Mouse (Mus musculus) forebrain, embryonic 15.5 days (tissue): ENCODE measurements at regions not wholly inside any gene's neighbourhood (a gene's known extent, or its start where the extent isn't known, plus 50 kb on each side); places are given as distances from the start of the nearest gene placed in this dataset.
"Not testable (repeated sequence)": the region's sequence is repeated elsewhere in the genome, so short reads cannot be mapped to it uniquely, and the experiment has no call there.

Source experiments
- ATAC-seq: fragments of 200-750 bp; cut with Nextera tagmentation; replicated peaks from 2 replicates; pipeline ENCODE4 v1.8.0; 2017; ENCODE audit warnings: mild to moderate bottlenecking, moderate TSS enrichment, moderate library complexity
- H3K27ac ChIP-seq: fragments of 300-500 bp; sonication (generic); replicated peaks from 2 replicates; pipeline ENCODE4 v1.5.1; 2015; ENCODE audit warnings: mild to moderate bottlenecking, inconsistent platforms
- H3K27me3 ChIP-seq: fragments of 300-500 bp; sonication (generic); 2 replicates; pipeline ENCODE4 v1.6.1; 2015; ENCODE audit warnings: inconsistent platforms
- H3K36me3 ChIP-seq: fragments of 300-500 bp; sonication (generic); 2 replicates; pipeline ENCODE4 v1.6.1; 2015; ENCODE audit warnings: mild to moderate bottlenecking, inconsistent platforms
- H3K4me1 ChIP-seq: fragments of 300-500 bp; sonication (generic); 2 replicates; pipeline ENCODE4 v1.6.1; 2015; ENCODE audit warnings: inconsistent platforms
- H3K4me2 ChIP-seq: fragments of 300-500 bp; sonication (generic); replicated peaks from 2 replicates; pipeline ENCODE4 v1.6.1; 2015; ENCODE audit warnings: mild to moderate bottlenecking, inconsistent platforms
- H3K4me3 ChIP-seq: fragments of 300-500 bp; sonication (generic); 2 replicates; pipeline ENCODE4 v1.5.1; 2015; ENCODE audit warnings: mild to moderate bottlenecking, inconsistent platforms
- H3K9ac ChIP-seq: fragments of 300-500 bp; sonication (generic); replicated peaks from 2 replicates; pipeline ENCODE4 v1.6.1; 2015; ENCODE audit warnings: mild to moderate bottlenecking, inconsistent platforms
- H3K9me3 ChIP-seq: fragments of 300-500 bp; sonication (generic); 2 replicates; pipeline ENCODE4 v1.6.1; 2016; ENCODE audit warnings: inconsistent platforms
- WGBS: fragments of 180-500 bp; shearing (Covaris S2); methylation state at CpG from one replicate; pipeline ENCODE4 v1.1.7; 2015; ENCODE audit warnings: mixed read lengths; 5-methylcytosine and 5-hydroxymethylcytosine counted together

DNA sequence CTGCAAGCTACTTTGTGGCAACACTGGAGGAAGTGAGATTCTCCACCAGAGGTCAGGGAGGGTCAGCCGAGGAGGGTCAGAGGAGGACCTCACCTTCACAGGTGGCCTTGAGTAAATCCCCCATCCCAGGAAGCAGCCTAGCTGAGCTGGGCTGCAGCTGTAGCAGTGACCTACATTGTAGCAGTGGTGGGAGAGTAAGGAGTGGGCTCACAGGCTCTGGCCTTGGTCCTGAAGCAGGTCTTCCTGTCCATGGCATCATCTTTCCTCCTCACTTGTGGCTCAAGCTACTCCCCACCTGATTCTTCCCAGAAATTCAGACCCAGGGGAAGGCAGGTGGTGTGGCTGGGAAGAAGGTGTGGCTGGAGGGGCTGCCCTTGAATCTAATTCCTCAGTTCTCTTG lies 84.3 kb downstream of the 1810013L24Rik start:
- not testable (repeated sequence) for H3K4me3 ChIP-seq, H3K4me1 ChIP-seq, ATAC-seq, H3K9ac ChIP-seq, H3K4me2 ChIP-seq, H3K27ac ChIP-seq, H3K9me3 ChIP-seq, H3K27me3 ChIP-seq, H3K36me3 ChIP-seq
- 40% methylated on average over 1 of the region's 1 CpGs for WGBS

DNA sequence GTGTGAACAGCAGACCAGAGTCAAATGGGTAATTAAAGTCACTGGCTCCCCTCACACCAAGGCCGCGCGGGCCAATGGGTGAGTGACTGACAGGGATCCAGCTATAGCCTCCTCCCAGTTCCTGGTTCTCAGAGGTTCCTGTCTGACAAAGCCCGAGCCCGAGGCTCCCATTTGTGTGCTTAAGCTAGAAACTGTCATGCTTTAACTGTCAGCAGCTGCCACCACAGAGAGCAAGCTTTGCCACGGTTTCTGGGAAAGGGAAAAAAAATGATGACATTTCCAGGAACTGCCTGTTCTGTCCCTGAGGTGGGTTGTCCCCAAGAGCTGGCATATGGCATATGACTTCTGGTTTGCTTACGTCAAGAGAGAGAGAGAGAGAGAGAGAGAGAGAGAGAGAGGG lies 86.2 kb downstream of the 1810013L24Rik start:
- H3K4me2 ChIP-seq, result no peak overlapping the region
- no peaks in the 10 kb centered on the region for H3K9me3 ChIP-seq
- no peaks in the 10 kb centered on the region for H3K4me1 ChIP-seq
- H3K27ac ChIP-seq, result peak overlapping the region; percentile 5; the same call in 1 of the 2 replicates
- no peak for ATAC-seq
- no peaks in the 10 kb centered on the region for H3K36me3 ChIP-seq
- no peak overlapping the region for H3K9ac ChIP-seq
- no peaks in the 10 kb centered on the region for H3K27me3 ChIP-seq
- no peak overlapping the region for H3K4me3 ChIP-seq
- 45% methylated on average over 7 of the region's 7 CpGs for WGBS

DNA sequence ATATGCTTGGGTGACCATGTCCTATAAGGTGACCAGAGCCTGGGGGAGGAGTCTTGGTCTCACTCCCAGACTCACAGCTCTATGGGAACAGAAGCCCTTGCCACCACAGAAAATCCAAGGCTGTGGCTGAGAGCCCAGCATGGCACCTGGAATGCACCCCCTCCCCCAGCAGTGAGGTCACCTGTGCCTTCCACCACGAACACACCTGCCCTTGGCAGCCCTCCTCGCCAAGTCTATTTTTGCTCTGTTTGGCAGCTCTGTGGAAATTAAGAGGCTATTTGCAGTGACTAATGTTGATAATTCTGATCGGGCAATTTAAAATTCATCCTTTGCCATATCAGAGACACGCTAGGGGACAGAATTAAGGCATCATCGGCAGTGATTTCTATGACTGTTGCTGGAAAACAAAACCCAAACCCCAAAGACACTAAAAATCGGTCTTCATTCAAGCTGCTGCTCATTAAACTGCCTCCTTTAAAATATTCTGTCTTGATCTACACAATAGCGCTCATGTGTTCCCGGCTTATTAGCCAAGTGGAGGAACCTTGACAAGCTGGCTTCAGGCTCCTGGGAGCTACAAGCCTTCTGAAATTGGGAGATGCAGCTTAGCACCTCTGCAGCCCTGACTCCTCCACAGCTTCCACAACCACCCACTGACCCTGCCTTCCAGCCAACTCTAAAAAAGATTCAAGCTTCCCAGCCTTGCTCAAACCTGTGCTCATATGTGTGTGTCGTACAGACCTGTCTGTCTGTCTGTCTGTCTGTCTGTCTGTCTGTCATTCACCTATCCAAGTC lies 89.0 kb downstream of the 1810013L24Rik start:
- ATAC-seq, result no peak
- no peaks in the 10 kb centered on the region for H3K27me3 ChIP-seq
- no peak overlapping the region for H3K27ac ChIP-seq
- WGBS, result 65% methylated on average over 9 of the region's 9 CpGs
- no peaks in the 10 kb centered on the region for H3K4me1 ChIP-seq
- H3K4me3 ChIP-seq, result no peak overlapping the region
- H3K36me3 ChIP-seq, result no peaks in the 10 kb centered on the region
- no peaks in the 10 kb centered on the region for H3K9me3 ChIP-seq
- no peak overlapping the region for H3K4me2 ChIP-seq
- no peak overlapping the region for H3K9ac ChIP-seq

DNA sequence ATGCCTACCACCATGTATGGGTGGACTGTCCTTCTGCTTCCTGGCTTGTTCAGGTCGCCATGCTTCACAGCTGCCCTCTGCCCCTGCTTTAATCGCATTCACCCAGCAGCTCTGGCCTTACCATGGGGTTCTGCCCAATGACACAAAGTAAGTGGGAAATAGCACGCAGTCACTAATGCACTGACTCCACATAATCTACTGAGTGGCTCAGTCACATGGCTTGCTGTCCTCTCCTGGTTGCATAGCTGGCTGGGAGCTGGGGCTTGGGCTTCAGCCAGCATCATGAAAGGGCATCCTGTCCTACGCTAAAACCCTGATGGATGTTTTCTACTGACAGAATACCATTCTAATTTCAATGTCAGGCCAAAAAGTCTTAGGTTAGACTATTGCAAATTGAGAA lies 94.8 kb downstream of the 1810013L24Rik start:
- ATAC-seq, result no peak
- Histone ChIP-seq H3K36me3 (no peaks in the 10 kb centered on the region), H3K4me3 (no peak overlapping the region), H3K27me3 (no peaks in the 10 kb centered on the region), H3K9ac (no peak overlapping the region), H3K4me1 (no peaks in the 10 kb centered on the region), H3K9me3 (no peaks in the 10 kb centered on the region), H3K4me2 (no peak overlapping the region), H3K27ac (no peak overlapping the region)
- WGBS, result 86% methylated on average over 4 of the region's 4 CpGs

DNA sequence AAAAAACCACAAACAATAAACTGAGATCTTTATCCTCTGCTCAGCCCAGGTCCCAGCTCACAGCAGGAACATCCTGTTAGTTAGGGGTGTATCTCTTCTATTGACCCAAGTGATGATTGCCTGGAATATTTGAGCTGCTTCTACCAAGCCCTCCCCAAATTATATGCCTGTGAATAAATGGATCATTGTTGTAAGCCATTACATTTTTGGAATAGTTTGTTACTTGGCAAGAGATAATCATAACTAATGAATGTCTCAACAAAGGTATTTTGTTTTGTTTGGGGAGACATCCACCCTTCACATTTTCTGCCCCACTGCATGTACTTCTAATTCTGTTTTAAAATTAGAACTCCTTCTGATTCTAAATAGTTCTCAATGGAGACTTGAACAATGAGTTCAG lies 102.1 kb downstream of the 1810013L24Rik start:
- Histone ChIP-seq H3K9me3 (no peaks in the 10 kb centered on the region), H3K9ac (no peak overlapping the region), H3K27ac (no peak overlapping the region), H3K4me3 (no peak overlapping the region), H3K36me3 (no peaks in the 10 kb centered on the region), H3K4me1 (no peaks in the 10 kb centered on the region), H3K27me3 (no peaks in the 10 kb centered on the region), H3K4me2 (no peak overlapping the region)
- ATAC-seq, result no peak

DNA sequence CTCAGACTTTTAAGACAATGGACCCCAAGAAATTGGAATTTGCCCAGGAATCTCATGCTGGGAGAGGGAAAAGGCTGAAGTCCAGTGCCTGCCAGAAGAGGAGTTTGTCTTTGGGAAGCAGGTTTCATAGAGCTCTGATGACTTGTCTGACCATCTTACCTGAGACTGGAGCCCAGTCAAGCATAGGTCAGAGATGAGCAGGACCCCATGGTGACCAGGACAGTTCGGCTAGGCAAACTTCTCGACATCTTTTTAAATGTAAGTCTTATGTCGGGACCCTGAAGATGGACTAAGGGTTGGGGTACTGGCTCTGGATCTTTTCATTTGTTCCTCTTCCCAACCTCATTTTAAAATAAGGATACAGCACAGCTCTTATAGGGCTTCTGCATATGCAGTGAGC lies 103.2 kb downstream of the 1810013L24Rik start:
- H3K4me1 ChIP-seq, result peaks cover under 1% of the 10 kb centered on the region; the same call in 1 of the 2 replicates
- no peak overlapping the region for H3K4me2 ChIP-seq
- H3K9me3 ChIP-seq, result no peaks in the 10 kb centered on the region
- no peak overlapping the region for H3K4me3 ChIP-seq
- H3K36me3 ChIP-seq, result no peaks in the 10 kb centered on the region
- no peak overlapping the region for H3K27ac ChIP-seq
- no peaks in the 10 kb centered on the region for H3K27me3 ChIP-seq
- no peak overlapping the region for H3K9ac ChIP-seq
- WGBS, result 93% methylated on average over 3 of the region's 3 CpGs
- no peak for ATAC-seq

DNA sequence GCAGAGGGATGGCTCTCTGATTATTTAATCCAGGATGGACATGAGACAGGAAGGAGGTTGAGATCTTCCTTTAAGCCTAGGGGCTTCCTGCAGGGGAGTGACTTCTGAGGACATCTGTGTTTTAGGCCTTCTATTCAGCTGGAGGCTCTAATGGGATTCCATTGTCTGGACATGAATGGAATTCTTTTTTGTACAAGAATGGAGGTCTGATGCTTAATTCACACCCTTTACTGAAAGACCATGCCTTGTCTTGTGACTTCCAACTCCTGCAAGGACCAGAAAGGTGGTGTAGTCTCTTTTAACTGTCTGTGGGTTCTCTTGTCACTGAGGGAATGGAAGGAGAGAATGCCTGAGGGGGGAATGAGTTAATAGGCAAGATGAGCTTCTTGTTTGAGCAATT lies 106.5 kb downstream of the 1810013L24Rik start:
- Histone ChIP-seq H3K27ac (no peak overlapping the region), H3K27me3 (no peaks in the 10 kb centered on the region), H3K4me1 (peaks cover 6% of the 10 kb centered on the region), H3K9me3 (no peaks in the 10 kb centered on the region), H3K36me3 (no peaks in the 10 kb centered on the region), H3K4me3 (no peak overlapping the region), H3K4me2 (no peak overlapping the region), H3K9ac (no peak overlapping the region)
- no peak for ATAC-seq

DNA sequence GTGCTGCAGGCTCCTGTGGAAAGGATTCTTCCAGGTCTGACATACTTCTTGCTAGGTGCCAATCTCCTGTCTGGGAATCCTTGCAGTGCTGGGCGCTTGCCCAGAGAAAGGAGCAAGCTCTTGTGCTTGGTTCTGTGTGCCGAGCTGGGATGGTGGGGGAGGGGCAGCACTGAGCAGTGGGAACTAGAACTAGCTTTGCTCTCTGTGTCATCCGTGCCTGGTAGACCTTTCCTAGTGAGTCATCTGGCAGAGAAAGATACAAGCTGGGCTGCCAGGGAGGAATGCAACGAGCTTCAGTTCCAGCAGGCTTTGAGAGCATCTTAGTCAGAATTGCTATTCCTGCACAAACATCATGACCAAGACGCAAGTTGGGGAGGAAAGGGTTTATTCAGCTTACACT lies 108.6 kb downstream of the 1810013L24Rik start:
- H3K4me1 ChIP-seq, result peaks cover 6% of the 10 kb centered on the region
- H3K27me3 ChIP-seq, result no peaks in the 10 kb centered on the region
- no peak for ATAC-seq
- no peaks in the 10 kb centered on the region for H3K9me3 ChIP-seq
- no peak overlapping the region for H3K4me2 ChIP-seq
- no peak overlapping the region for H3K27ac ChIP-seq
- H3K9ac ChIP-seq, result no peak overlapping the region
- H3K4me3 ChIP-seq, result no peak overlapping the region
- 33% methylated on average over 5 of the region's 5 CpGs for WGBS
- H3K36me3 ChIP-seq, result no peaks in the 10 kb centered on the region

DNA sequence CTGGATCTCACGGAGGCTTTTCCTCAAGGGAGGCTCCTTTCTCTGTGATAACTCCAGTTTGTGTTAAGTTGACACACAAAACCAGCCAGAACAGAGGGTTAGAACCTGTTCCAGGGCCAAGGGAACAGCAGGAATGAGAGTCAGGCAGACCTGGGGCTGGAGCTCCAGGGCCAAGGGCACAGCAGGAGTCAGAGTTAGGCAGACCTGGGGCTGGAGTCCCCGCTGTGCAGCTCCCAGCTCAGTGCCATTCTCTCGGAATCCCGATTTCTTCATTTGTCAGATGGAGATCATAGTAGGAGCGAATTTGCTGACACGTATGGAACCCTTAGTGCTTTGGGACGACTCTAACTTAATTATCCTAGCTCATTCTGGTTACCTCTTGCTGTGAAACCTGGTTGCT lies 109.2 kb downstream of the 1810013L24Rik start:
- no peaks in the 10 kb centered on the region for H3K27me3 ChIP-seq
- ATAC-seq, result no peak
- WGBS, result 45% methylated on average over 7 of the region's 7 CpGs

DNA sequence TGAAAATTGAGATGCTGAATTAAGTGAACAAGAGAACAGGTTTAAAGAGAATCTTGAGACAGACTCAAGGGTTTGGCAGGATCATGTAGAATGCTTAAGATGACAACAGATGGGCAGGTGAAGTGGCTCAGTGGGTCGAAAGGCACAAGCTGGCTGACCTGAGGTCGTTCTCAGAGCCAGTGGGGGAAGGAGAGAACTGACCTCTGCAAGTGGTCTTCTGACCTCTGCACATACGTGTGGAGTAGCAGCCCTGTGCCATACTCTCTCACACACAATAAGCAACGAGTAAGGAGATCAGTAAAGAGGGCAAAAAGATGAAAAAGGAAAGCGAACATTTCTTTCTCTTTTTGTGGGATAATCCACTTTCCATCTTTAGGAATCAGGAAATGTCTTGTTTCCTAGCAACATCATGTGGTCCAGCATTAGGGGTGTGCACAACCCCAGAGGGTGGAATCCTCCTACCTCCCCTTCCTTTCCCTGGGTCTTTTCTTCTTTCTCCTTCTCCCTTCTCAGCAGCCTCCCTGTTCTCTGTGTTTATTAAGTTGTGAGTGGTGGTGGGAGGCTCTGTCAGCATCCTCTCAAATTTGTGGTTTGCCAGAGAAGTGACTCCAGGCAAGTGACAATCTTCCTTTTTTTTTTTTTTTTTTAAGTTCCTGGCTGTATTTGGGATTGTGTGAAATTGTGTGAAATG lies 114.7 kb downstream of the 1810013L24Rik start:
- Histone ChIP-seq H3K27me3 (no peaks in the 10 kb centered on the region), H3K9ac (no peak overlapping the region), H3K27ac (peak overlapping the region; percentile 32; the same call in 1 of the 2 replicates), H3K4me3 (no peak overlapping the region), H3K4me2 (no peak overlapping the region), H3K9me3 (no peaks in the 10 kb centered on the region), H3K36me3 (no peaks in the 10 kb centered on the region), H3K4me1 (peaks cover 20% of the 10 kb centered on the region)
- 22% methylated on average over 5 of the region's 5 CpGs for WGBS
- ATAC-seq, result peak; percentile 60; the same call in 1 of the 2 replicates

More for the DNA sequence above, 109.2 kb downstream of the 1810013L24Rik start:
- Histone ChIP-seq H3K36me3 (no peaks in the 10 kb centered on the region), H3K4me1 (peaks cover 6% of the 10 kb centered on the region), H3K4me2 (no peak overlapping the region), H3K27ac (no peak overlapping the region), H3K9ac (no peak overlapping the region), H3K4me3 (no peak overlapping the region), H3K9me3 (no peaks in the 10 kb centered on the region)

DNA sequence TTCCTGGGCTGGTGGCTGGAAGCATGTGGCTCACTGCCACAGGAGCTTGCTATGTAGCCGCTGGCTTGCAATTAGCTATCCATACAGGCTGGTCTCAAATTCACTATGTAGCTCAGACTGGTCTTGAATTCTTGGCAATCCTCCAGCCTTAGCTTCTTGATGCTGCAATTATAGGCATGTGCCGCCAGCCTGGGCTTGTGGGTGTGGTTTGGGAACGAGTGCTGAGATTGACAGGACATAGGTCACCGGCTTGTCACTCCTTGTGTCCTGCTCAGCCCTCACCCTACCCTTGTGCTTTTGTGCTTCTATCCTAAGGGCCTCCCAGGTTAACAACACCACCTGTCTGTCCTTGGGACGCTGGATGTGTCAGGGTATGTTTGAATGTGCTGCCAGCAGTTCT lies 117.9 kb downstream of the 1810013L24Rik start:
- Histone ChIP-seq H3K27me3 (no peaks in the 10 kb centered on the region), H3K36me3 (no peaks in the 10 kb centered on the region), H3K4me2 (no peak overlapping the region), H3K27ac (no peak overlapping the region), H3K4me3 (no peak overlapping the region), H3K9ac (no peak overlapping the region), H3K9me3 (no peaks in the 10 kb centered on the region), H3K4me1 (peaks cover 20% of the 10 kb centered on the region)
- ATAC-seq, result peak; percentile 80
- 27% methylated on average over 5 of the region's 5 CpGs for WGBS

DNA sequence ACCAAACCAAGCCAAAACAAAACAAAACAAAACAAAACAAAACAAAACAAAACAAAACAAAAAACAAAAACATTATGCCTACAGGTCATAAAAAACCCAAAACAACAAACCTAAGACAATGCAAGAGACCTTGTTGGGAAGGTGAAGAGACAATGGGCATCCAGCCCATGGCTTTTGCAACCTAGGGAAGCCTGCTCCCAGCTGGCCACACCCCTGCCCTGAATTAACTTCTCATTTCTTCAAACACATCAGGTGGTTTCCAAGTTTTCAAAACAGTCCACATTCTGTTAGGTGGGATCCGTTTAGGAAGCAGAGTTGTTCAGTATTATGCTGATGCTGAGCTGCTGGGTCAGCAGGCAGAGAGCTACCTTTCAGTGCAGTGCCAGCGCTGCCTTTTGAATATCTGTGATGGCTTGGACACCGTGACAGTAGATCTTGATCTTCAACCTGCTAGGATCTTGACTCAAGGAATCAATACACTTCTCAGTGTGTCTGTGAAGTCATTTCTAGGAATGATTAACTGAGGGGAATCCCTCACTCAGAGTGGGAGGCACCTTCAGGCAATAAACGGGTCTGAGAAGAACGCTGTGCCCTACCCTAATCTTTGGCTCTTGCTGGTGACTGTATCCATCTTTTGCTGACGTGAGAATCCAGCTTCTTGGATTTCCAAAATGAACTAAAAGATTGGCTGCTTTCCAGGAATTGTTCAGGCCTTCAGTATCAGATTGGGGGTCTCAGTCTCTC lies 121.4 kb downstream of the 1810013L24Rik start:
- Histone ChIP-seq H3K4me1 (peaks cover 9% of the 10 kb centered on the region), H3K36me3 (no peaks in the 10 kb centered on the region), H3K4me3 (no peak overlapping the region), H3K4me2 (no peak overlapping the region), H3K27me3 (no peaks in the 10 kb centered on the region), H3K27ac (no peak overlapping the region), H3K9ac (no peak overlapping the region), H3K9me3 (no peaks in the 10 kb centered on the region)
- no peak for ATAC-seq
- WGBS, result 79% methylated on average over 6 of the region's 6 CpGs
